Mouse (Mus musculus) urinary bladder, postnatal 10 days (tissue): ENCODE data around the gene Oit3.
"Not testable (repeated sequence)": the region's sequence is repeated elsewhere in the genome, so short reads cannot be mapped to it uniquely, and the experiment has no call there.

Experiments used
- DNase-seq: peaks from one replicate; pipeline ENCODE4 v3.0.0; 2022; ENCODE audit warnings: low spot score

Oit3 gene

GRCm38 (mm10) chr10:59429448-59430135 lies 12.0 kb downstream of the Oit3 start:
- DNase-seq: no peak

DNA sequence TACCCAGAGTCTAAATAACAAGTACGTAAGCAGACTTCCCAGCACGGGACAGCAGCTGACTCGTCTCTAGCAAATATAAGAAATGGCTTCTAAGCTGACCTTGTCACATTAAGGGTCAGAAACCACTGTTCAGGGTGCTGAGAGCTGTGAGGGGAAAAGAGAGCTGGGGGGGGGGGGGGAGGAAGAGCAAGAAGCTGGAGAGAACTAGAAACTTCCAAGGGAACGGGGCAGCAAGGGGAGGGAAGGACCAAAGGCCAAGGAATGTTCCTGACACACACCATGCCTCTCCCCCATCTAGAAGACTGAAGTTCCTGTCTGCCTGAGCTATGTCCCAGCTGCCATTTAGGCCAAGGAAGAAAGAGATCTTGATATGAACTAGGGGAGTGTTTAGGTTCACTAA lies 15.2 kb downstream of the Oit3 start:
- no peak for DNase-seq

- no peak for DNase-seq
Observed at GRCm38 (mm10) chr10:59425369-59425768, 16.2 kb downstream of the Oit3 start.

GRCm38 (mm10) chr10:59424453-59424852 lies 17.1 kb downstream of the Oit3 start:
- no peak for DNase-seq

GRCm38 (mm10) chr10:59419516-59419915 lies 22.1 kb downstream of the Oit3 start:
- DNase-seq: no peak

DNA sequence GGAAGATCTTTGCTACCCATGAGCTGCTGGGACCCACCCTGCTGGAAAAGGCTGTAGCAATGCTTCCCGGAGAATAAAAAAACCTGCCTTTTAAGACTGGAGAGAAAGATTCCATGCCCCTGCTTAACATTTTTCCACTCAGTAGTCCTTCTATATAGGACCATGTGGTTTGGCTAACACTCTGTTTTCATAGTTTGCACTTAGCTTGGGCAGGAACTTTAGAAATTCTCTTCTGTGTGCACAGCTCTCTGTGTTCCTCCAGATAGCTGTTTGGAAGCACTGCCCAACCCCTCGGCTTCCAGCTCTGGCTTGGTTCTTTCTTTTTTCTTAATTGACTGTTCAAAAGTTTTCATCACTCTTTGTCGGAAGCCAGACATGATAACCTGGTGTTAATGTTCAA lies 25.0 kb downstream of the Oit3 start:
- DNase-seq: no peak

DNA sequence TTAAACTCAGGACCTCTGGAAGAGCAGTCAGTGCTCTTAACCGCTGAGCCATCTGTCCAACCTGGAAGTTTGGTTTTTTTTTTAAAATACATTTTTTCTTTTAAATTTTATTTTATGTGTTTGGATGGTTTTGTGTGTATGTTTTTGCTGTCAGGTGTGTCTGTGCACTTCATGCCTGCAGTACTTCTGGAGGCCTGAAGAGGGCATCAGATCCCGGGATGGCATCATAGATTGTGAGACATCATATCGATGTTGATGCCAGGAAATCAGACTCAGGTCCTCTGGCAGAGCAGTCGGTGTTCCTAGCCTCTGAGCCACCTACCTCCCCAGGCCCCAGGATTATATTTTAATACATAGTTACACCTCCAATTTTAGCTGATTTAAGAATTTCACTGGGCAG lies 27.9 kb downstream of the Oit3 start:
- no peak for DNase-seq

DNA sequence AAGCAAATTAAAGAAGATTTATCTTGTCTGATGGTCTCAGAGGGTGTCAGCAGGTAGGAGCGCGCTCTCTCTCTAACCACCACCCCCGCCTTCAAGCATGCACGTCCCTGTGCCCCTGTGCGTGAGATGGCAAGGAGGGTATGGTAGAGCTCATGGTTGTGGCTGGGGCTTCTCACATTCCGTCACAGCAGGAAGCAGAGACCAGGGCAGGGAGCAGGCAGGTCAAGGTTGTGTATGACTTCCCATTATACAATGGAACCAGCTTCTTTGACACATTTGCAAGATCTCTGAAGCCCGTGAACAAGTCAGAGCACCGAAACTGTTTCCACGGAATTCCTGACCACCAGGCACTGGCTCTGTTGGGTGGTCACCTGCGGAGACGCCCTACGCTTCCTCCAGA lies 31.3 kb downstream of the Oit3 start:
- no peak for DNase-seq

GRCm38 (mm10) chr10:59408499-59408898 lies 33.1 kb downstream of the Oit3 start:
- no peak for DNase-seq

DNA sequence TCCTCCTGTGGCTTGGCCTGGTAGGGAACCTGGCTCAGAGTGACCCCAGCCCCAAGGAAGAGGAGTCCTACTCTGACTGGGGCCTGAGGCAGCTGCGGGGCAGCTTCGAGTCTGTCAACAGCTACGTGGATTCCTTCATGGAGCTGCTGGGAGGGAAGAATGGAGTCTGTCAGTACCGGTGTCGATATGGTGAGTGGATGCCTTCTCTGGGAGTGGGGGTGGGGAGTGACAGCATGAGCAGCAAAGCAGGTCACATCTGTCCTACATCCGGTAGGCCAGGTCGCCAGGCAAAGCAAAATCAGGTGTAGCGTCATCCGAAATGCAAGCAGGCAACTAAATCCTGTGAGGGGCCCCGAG lies 37.8 kb downstream of the Oit3 start:
- DNase-seq: no peak

GRCm38 (mm10) chr10:59402899-59403792 lies 38.4 kb downstream of the Oit3 start, which contains the start of gene Pla2g12b:
Gene Pla2g12b (plus strand): TSS chr10:59403660.
- DNase-seq: no peak

GRCm38 (mm10) chr10:59395461-59395860 lies 46.1 kb downstream of the Oit3 start, which contains the start of gene Gm10273:
Gene Gm10273 (plus strand): TSS chr10:59395632.
- DNase-seq: not testable (repeated sequence)

DNA sequence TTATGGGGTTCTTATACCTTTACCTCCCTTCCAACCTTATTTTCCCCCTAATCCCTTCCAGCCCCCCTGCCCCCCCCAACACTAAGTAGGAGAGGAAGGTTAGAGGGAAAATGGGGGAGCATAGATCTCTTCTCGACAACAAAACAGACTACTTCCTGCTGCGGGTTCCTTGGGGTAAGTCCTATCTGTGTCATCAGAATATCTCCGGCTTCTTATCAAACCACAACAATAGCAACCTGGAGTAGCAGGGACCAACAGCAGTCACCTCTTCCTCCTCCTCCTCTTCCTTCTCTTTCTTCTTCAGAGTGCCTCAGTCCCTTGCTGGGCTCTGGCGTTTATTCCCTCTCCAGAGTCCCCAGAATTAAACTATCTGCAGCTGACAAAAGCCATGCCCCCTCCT lies 49.7 kb downstream of the Oit3 start:
- no peak for DNase-seq

GRCm38 (mm10) chr10:59389652-59390051 lies 51.9 kb downstream of the Oit3 start:
- DNase-seq: no peak

DNA sequence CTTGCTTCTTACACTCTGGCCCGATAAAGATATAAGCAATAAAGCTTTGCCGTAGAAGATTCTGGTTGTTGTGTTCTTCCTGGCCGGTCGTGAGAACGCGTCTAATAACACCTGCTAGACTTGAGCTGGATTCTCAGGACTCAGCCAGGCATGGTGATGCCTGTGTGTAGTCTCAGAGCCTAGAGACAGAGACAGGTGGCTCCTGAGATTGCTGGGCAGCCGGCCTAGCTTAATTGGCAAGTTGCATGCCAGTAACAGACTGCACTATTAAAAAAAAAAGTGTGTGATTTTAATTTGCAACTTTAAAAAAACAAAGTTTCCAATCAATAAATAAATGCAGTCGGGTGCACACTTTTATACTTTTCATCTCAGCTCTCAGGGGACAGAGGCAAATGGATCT lies 54.6 kb downstream of the Oit3 start:
- DNase-seq: no peak

GRCm38 (mm10) chr10:59381563-59381962 lies 60.0 kb downstream of the Oit3 start:
- DNase-seq: not testable (repeated sequence)

- DNase-seq: no peak
Observed at GRCm38 (mm10) chr10:59380411-59380821, 61.2 kb downstream of the Oit3 start.

DNA sequence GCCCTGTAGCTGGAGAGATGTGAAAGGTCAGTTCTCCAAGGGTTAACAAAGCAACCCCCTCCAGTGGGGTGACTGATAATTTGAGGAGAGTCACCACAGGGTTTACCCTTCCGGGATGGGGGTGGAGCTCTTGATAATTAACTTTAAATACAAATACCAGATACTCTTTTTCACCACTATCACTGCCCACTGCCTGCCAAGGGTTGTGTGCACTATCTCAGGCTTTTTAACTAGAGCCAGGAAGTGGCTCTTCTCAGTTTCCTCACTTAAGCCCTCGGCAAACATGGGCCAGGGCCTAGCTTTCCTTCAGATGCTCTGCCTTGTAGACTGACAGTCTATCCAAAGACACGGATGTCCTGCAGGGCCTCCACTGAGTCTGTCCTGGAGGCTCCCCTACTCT lies 61.7 kb downstream of the Oit3 start:
- DNase-seq: no peak

- DNase-seq: no peak
Observed at GRCm38 (mm10) chr10:59378728-59379127, 62.9 kb downstream of the Oit3 start.

DNA sequence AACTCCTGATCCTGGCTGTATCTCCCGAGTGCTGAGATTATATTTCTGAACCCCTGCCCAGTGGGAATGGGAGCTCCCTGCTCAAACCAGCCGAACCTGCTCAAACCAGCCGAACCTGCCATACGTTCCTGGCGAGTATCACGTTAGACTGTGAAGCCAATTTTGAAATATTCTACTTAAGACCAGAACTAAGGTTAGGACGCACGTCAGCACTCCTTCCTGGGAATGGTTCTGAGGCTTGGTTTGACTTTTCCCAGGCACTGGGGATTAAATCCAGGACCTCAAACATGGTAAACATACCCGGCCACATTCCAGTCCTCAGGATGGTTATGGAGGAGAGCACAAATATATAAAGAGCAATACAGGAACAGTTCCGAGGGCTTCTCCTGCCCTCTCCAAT lies 63.7 kb downstream of the Oit3 start:
- DNase-seq: no peak
